Mouse (Mus musculus) lung, postnatal 0 days (tissue): ENCODE results near the gene Ddrgk1.

Experiments used
- CTCF ChIP-seq: IDR thresholded peaks from 2 replicates; pipeline ENCODE4 v1.5.1; 2016; ENCODE audit warnings: antibody characterized with exemption, mild to moderate bottlenecking
- EP300 ChIP-seq: IDR thresholded peaks from 2 replicates; pipeline ENCODE4 v1.6.1; 2016; ENCODE audit warnings: antibody characterized with exemption, mild to moderate bottlenecking, control low read depth

DNA sequence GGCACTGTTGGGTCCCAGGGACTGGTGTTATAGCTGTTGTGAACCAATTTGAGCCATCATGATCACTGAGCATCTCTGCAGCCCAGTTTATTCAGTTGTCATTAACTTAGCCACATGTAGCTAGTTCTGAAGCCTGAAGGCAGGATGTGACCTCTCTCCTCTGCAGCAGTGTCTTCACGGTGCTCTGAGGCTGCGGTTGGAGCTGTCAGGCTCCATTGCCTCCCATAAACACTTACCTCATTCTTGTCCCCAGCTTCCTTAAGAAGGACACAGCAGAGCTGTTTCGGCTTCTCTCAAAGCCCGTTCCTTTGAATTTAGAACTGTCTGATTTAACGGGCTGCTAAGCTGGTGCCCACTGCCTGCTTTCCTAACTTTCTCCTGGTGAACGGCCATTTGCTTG, 15.4 kb upstream of the Ddrgk1 start:
- TF ChIP-seq CTCF (no peak), EP300 (no peak)
